21 mouse cellular contexts compared by ENCODE assay signal in the genomic region with DNA sequence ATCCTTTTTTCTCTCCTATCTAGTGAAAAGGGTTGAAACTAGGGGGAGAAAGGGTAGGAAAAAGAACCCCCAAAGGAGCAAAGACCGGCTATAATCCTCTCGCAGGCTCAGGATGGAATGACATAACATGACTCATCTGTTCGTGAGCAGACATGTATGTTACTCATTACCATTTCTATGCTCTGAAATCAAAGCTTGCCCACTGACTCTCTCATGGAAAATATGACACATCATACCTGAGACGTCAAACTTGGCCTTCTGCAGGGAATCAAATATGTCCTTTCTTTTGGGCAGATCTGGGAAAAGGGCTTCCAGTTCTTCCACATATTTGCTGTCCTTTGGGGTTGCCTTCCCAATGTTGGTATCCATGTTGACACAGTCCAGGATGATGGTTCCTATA. TPM values are rescaled to one million over a fixed set of nuclear protein-coding genes. Genes with fewer than 3 reads are reported as not detected.
"Had no signal": no experiment of that assay in that cellular context is flagged by ENCODE, and none has a peak within 500 bp of the region (broad histone marks: within the 10 kb centered on the region; RNA-seq: fewer than 3 reads in every experiment).

No protein-coding gene starts in this region.

- H3K9ac ChIP-seq: lung, embryonic 15.5 days; midbrain, embryonic 13.5 days; midbrain, embryonic 15.5 days; neural tube, embryonic 12.5 days; stomach, embryonic 15.5 days had no signal

- H3K9me3 ChIP-seq: lung, embryonic 15.5 days; megakaryocyte, embryonic 14.5 days; midbrain, embryonic 13.5 days; midbrain, embryonic 15.5 days; neural tube, embryonic 12.5 days; stomach, embryonic 15.5 days had no signal

- H3K27ac ChIP-seq: lung, embryonic 15.5 days; midbrain, embryonic 13.5 days; midbrain, embryonic 15.5 days; neural tube, embryonic 12.5 days; stomach, embryonic 15.5 days; stomach, postnatal 0 days had no signal

- H3K4me1 ChIP-seq: lung, embryonic 15.5 days; midbrain, embryonic 13.5 days; midbrain, embryonic 15.5 days; neural tube, embryonic 12.5 days; stomach, embryonic 15.5 days had no signal

- H3K27me3 ChIP-seq: lung, embryonic 15.5 days; megakaryocyte, embryonic 14.5 days; midbrain, embryonic 13.5 days; midbrain, embryonic 15.5 days; neural tube, embryonic 12.5 days; stomach, embryonic 15.5 days had no signal

- H3K4me2 ChIP-seq: lung, embryonic 15.5 days; midbrain, embryonic 11.5 days; midbrain, embryonic 13.5 days; midbrain, embryonic 15.5 days; neural tube, embryonic 12.5 days; stomach, embryonic 15.5 days had no signal

- ATAC-seq: lung, postnatal 0 days; midbrain, embryonic 13.5 days; midbrain, embryonic 15.5 days had no signal

- DNase-seq: lung, adult 2 months; lung, postnatal 14 days; lung, postnatal 36 days; right cerebral cortex, postnatal 14 days; thymus, adult 2 months; thymus, postnatal 25 days; thymus, postnatal 4 days had no signal

- H3K4me3 ChIP-seq: lung, embryonic 15.5 days; megakaryocyte, embryonic 14.5 days; midbrain, embryonic 13.5 days; midbrain, embryonic 15.5 days; neural tube, embryonic 12.5 days; stomach, embryonic 15.5 days had no signal

RNA-seq across cellular contexts. Expression of a gene that starts 11.0 kb away (rescaled TPM):
- total RNA-seq: megakaryocyte progenitor cell, adult 5-6 weeks; midbrain, postnatal 0 days; monocyte, adult 5-6 weeks; neutrophil, adult 5-6 weeks had no signal
- polyA plus RNA-seq: macrophage; midbrain, postnatal 0 days had no signal

RNA-seq across cellular contexts. Expression of a gene that starts 20.6 kb away (rescaled TPM):
- total RNA-seq: monocyte, adult 5-6 weeks; neutrophil, adult 5-6 weeks had no signal
